Mouse (Mus musculus) left cerebral cortex, adult 18-20 months (tissue): ENCODE results near the gene M6pr. TPM values are rescaled to one million over a fixed set of nuclear protein-coding genes. Genes with fewer than 3 reads are reported as not detected.

Experiments used
- DNase-seq, 2 experiments: peaks; one replicate each; pipeline ENCODE4 v3.0.0; 2021 to 2022; ENCODE audit warnings: low spot score in 2 of 2, mixed read lengths in 1 of 2
- long read RNA-seq, 2 experiments: library from polyadenylated mRNA; stranded (forward); transcript quantifications; one replicate each; pipeline ENCODE4 v2.0.0; 2021
- total RNA-seq, 2 experiments: library from RNA; stranded (reverse); gene quantifications; 2 replicates each; pipeline ENCODE4 v1.2.3; 2021

Gene M6pr
- total RNA-seq, result 10 to 100 TPM; 72.9 to 79.3 TPM
- long read RNA-seq, experiment 1, transcript M6pr-201 (7 exons, 2,515 nt), result major isoform, 145 of 160 reads
- long read RNA-seq, experiment 1, partial matches to known transcripts, result 7 of 160 reads
- long read RNA-seq, experiment 1, other reads (novel, unspliced or antisense), result 5 of 160 reads
- long read RNA-seq, experiment 2, transcript M6pr-201 (7 exons, 2,515 nt), result major isoform, 119 of 128 reads
- long read RNA-seq, experiment 2, partial matches to known transcripts, result 2 of 128 reads
- long read RNA-seq, experiment 2, other reads (novel, unspliced or antisense), result 6 of 128 reads

DNA sequence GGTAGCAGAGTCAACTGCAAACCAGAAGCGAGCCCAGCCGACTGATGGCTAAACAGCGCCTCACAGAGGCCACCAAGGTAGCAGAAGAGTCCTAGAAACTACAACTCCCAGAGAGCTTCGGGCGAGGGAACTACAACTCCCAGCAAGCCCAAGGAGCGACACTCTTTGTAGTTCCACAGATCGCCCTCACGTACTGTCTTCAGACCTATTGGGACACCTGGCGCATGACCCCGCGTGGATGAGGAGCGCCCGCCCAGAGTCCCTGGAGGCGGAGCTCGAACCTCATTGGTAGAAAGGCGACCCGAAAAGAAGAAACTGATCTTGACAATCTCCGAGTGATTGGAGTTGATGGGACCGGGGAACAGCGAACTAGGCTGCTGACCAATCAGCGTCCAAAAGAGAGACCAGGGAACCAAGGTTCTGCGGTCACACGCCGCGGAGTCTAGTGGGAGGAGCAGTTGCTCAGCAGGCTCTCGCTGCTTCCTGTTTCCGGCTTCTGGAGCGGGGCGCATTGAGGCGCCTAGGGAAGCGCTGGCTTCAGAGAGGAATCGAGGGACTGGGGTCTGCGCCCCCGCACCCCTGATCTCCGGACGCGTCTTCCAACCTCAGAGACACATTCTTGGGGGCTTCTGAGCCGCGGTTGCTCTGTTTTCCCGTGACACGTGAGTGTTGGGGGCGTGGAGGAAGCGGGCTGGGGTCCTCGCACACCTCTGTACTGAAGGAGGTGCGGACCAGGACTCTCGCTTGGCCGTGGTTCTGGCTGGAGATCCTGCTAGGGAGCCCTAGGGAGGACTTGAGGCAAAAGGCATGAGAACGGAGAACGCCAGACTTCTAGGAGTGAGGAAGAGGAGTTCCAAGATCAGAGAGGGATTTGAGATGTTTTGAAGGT, at the start of gene M6pr:
Gene M6pr, plus strand, starts transcription at position 216 of the 889 bp plus-strand sequence.
- peak; percentile 95 to 96 for DNase-seq

DNA sequence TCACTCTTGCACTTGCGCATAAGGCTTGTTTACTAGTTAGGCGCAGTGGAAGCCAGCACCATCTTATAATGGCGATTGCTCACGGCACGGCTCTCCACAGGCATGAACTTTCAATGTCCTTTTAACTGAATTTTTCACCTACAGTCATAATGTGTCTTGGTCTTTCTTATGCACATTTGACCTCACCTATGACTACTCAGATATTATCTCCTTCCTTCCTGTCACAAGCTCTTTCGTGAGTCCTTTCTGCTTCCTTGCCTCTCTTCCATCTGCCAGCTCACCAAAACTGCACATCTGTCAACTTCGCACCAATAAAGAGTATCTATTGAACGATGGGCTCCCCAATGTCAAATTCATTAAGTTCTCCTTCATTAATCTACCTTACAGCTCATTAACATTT, 46.0 kb upstream of the M6pr start:
- no peak for DNase-seq

DNA sequence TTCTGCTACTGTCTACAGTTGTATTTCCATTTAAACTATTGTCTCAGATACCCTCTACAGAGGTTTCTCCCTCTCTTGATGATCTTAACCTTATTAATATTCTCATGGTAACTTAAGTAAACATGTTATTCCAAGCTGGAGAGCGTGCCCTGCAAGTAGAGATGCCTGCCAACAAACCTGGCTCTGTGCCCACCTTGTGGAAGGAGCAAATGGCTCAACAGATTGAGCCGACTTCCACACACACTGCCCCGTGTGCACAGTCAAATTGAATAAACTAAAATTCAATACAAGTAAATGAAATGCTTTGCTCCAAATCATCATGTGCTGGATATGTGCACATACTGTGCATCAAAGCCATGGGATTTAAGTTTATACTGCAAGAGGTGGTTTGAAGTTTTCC, 40.0 kb upstream of the M6pr start:
- DNase-seq, result peak; percentile 43 to 46

DNA sequence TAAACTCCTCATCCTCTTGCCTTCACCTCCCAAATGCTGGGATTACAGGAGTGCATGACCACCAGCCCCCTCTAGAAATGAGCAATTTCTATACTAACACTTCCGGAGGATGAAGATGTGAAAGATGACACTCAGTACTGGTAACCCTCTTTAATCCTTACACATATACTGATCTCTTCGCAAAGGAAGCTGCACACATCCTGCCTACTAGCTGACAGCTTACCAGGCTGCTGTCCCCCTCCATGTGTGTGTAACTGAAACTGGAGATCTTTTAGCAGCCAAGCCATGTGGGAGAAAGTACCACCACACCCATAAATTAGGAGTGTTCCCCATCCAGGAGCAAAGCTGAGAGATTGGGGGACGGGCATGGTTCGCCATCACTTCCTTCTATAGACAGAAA, 39.4 kb upstream of the M6pr start:
- no peak for DNase-seq

DNA sequence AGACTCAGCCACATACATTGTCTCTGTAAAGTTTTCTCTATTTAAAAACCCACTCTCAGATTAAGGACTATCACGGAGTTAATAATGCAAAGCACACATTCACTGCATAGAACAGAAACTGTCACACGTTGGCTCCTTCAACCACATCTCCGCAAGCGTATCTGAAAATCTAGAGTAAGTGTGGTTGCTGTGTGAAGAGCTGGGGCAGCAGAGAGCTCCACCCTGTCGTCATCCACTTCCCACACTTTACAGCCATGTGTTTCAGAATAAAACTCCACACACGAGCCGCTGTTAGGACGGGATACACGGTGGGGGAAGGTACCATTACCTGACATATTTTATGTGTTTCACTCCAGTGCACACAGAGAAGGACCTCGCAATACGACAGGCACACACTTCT, 38.4 kb upstream of the M6pr start:
- DNase-seq, result no peak

DNA sequence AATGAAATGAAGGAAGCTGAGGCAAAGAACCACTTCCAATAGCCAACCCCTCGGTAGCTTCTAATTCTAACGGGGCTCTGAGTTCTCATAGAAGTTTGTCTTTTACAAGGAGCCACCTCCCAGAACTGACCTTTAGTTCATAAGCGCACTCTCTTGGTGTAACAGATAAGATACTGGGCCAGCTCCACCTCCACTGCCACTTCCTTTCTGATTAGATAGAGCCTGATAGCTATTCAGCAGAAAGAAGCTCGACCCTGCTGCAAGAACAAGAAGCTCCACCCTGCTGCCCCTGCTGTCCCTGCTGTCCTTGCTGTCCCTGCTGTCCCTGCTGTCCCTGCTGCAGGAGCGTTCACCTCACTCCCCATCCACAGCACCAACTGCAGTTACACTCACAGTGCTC, 34.0 kb upstream of the M6pr start:
- DNase-seq, result no peak

DNA sequence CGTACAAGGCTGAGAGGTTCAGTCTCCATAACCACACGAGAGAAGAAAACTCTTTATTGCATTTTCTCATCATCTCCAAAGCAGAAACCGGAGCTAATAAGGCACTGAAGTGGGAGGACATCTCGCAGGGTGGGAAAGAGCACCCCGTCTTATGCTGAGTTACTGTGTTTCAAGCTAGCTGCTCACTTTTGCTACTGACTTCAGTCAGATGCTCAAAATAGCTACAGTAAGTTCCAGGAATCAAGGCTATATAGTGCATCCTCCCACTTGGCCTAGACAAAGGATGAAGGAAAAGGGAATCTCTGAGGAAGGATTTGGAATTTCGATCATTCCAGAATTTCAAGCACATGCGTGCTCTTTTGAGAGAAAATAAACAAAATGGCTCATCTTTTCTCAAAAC, 32.0 kb upstream of the M6pr start:
- no peak for DNase-seq

DNA sequence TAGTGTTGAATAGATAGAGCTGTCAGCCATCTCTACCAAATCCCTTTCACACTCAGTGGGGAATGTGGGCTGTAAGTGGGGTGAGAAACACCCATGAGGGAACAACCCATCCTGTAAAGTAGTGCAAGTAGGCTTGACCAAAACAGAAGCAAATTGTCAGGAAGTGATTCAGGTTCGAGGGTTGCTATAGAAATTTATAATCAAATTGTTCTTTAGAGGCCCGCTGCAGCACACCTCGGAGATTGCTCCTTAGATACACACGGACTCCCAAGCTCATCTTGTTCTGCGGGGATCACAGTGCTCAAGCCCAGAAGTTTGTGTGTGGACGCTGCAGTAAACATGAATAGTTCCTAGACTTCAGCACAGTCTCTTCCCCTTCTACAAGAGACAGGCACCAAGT, 25.7 kb upstream of the M6pr start, which contains the start of gene Klrg1:
Gene Klrg1, minus strand, starts transcription at position 101 of the 400 bp plus-strand sequence.
- no peak for DNase-seq

DNA sequence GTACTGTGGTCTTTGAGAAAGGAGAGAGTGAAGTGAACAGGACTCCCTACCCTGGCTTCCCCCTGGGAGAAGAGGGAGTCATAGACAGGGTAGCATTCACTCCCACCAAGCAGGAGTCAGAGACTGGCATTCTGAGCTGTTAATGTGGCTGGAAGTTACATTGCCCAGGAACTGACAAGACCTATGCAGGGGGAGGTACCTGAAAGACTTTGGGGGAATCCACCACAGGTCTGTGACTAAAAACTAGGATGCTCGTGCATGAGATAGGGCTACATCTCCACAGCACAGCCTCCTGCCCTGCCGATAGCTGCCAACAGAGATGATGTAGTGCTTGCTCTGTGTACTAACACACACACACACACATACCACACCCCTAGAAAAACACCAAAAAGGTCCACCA, 25.1 kb upstream of the M6pr start:
- no peak for DNase-seq

DNA sequence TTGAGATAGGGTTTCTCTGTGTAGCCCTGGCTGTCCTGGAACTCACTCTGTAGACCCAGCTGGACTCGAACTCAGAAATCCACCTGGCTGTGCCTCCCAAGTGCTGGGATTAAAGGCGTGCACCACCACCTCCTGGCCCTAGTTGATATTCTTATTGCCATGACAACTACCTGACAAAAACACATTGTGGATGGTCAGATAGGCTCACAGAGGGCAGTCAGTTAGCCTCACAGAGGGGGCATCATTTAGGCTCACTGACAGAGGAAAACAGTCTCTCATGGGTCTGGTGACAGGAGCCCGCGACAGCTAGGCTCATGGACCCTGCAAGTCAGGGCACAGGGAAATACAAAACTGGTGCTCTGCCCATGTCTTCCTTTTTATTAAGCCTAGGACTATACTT, 24.2 kb upstream of the M6pr start:
- DNase-seq, result no peak

DNA sequence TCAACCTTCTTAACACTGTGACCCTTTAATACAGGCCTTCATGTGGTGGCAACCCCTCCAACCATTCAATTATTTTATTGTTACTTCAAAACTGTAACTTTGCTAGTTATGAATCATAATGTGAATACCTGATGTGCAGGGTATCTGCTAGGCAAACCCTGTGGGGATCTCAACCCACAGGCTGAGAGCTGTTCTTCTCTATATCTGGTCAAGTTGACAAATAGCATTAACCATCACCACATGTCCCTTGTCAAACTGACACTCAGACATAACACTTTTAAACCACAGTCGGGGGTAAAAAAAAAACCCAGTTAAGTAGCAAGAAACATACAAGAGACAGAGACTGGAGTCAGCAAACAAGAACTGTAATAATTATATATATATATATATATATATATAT, 23.7 kb upstream of the M6pr start:
- no peak for DNase-seq

DNA sequence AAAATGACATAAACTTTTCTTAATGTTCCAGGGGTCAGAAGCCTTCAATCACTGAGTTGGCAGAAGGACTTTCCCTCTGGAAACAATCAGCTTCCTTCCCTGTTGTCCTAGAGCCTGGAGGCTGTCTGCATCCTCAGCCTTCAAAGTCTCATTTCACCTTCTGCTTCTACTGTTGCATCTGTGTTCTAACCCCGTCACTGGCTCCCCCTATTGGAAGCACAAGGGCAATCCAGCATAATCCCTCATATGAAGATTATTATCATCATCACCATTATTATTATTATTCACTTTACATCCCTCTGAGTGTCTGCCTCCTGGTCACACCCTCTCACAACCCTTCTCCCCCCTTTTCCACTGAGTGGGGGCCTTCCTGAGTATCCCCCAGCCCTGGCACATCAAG, 20.3 kb upstream of the M6pr start:
- DNase-seq, result no peak

DNA sequence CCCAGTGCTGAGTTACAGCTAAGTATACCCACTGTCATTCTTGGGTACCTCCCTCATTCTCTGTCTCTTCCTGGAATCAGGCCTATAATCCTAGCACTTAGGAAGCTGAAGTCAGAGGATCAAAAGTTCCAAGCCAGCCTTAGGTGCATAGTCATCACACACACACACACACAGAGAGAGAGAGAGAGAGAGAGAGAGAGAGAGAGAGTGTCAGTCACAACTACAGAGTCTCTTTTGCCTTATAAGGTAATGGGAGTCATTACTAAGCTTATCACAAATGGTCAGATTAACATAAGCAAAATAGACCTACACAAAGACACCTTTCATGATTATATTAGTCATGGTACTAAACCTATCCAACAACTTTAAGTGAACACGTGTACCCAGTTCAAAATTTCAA, 19.2 kb upstream of the M6pr start:
- DNase-seq, result no peak

DNA sequence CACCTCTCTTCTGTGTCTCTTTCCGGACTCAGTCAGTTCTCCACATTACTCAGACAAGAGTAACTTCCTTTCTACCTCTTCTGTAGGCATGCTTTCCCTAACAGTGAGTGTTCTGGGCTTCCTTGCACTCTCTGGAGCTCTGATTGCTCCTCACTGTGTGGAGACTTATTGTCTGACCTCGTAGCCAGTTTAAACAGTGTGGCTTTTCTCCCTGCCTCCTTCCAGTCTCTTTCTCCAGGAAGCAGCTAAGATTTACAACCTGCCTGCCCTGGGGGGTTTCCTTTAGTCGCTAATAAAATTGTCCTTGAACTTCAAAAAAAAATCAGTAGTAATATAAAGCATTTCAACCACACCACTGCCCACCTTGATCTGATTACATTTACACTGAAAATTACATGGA, 18.3 kb upstream of the M6pr start:
- no peak for DNase-seq

DNA sequence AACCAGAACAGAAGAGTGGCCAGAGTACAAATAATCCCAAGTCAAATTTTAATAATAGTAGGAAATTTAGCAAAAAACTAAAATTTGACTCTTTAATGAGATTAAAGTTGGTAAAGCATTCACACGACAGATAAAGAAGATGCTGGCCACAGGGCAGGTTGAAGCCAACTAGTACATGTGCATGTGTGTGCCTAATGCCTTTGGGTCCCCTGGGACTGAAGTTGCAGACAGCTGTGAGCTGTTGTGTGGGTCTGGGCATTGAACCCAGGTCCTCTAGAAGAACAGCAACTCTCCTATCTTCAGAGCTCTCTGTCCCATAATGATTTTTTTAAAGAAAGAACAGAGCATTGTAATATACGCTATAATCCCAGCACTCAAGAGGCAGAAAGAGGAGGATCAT, 17.3 kb upstream of the M6pr start:
- DNase-seq, result no peak

DNA sequence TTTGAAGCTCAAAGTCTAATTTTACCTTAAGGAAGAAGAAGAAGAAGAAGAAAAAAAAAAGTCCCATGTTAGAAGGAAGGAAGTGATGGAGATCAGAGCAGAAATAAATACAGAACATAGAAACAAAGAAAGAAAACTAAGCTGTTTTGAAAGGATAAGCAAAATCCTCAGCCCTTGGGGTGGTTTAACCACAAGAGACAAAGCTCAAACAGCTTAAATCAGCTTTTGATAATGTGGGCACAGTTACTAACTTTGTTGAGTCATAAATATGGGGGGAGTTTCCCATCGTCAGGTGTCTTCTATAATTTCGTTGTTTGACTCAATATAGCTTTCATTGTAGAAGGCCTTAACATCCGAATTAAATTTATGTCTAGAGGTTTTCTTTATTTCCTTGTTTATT, 16.8 kb upstream of the M6pr start:
- no peak for DNase-seq

DNA sequence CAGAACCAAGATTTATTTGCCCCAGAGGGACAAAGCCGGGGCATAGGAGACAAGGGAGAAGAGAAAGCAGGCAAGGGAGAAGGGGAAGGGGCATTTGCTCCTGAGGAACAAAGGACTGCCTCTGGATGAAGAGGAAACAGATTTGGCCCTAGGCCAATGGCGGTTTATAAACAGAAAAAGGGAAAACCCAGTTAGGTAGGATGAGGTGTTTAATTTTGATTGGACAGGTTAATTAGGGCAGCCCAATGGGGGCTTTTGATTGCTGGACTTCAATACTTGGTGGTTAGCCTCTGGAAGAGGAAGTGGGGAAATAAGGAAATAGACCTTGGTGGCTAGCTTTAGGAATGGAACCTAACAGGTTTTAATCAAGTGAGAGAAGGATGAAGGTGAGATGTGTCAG, 16.3 kb upstream of the M6pr start:
- no peak for DNase-seq

DNA sequence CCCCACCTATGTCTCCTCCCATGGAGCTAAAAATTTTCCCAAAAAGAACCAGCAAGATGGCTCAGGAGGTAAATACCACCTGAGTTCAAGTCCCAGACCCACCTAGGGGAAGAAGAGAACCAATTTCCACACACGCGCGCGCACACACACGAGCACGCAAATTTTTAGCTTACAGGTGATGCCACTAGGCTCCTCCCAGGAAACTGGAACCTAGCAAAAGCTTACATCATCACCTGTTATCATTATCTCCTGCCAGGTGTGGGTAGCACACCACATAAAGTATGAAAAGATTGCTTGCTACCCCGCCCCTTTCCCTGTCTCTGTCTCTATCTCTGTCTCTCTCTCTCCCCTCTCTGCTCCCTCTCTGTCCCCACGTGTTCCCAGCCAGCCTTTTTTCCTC, 15.4 kb upstream of the M6pr start:
- DNase-seq, result no peak

DNA sequence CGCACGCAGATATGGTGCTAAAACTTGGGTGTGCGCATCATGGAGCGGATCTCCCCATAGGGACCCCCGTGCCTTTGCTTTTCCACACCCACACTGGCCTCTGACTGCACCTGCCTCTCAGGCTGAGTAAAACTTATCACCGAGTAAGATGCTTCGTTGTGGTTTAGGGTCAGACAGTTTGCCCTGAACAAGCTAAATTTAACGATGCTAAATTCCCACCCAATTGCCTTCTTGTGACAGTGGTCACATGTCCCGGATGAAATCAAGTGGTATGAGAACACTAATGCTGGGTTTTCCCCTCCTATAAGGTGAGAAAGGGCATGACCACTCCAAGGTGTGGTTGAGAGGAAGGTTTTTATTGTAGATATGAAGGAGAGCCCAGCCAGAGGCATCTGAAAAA, 14.7 kb upstream of the M6pr start:
- no peak for DNase-seq

DNA sequence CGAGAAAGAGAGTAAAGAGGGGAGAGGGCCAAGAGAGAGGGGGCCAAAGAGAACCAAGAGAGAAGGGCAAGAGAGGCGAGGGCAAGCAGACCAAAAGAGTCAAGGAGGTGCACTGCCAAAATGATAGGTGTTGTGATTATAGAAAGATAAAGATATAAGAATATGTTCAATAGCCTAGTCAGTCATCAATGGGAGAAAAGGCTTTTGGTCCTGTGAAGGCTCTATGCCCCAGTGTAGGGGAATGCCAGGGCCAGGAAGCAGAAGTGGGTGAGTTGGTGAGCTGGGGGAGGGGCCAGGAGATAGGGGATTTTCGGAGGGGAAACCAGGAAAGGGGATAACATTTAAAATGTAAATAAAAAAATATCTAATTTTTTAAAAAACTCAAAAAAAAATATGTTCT, 14.2 kb upstream of the M6pr start:
- no peak for DNase-seq

DNA sequence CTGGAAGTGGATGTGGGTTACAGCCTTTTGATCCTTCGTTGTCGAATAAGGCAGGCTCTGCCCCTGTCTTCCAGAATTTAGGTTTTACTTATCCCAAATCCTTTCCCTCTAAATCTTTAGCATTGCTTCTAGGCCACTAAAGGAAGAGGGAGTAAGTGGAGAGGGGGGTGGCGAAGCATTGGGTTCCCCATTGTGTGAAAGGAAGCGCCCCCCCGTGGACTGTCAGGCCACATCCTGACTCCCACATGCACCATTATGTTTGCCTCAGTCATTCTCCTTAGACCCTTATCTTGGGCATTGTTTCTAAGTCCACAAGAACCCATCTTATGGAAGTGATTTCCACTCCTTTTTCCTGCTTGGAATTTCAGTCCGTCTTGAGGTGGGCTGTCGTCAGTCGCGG, 13.3 kb upstream of the M6pr start:
- no peak for DNase-seq

DNA sequence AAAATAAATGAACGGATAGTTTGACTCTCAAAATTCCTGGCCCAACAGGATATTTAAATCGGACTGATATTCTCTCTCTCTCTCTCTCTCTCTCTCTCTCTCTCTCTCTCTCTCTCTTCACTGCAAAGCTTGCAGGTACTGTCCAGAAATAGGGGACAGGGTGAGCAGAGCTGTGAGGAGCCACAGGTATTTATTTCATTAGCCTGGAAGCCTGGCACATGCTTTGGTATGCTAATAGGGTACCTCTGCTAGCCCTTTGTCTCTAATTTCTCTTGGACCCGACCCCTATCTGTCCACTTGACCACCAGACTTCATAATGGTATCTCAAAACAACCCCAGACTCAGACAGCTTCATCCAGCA, 11.6 kb upstream of the M6pr start:
- DNase-seq, result no peak
